Mouse (Mus musculus) MEL (cell line): ENCODE measurements at regions not wholly inside any gene's neighbourhood (a gene's known extent, or its start where the extent isn't known, plus 50 kb on each side); places are given as distances from the start of the nearest gene placed in this dataset.
"Not testable (repeated sequence)": the region's sequence is repeated elsewhere in the genome, so short reads cannot be mapped to it uniquely, and the experiment has no call there.

ENCODE experiments used
- DNase-seq: peaks from one replicate; pipeline ENCODE4 v3.0.0; 2011; ENCODE audit warnings: low read depth, low spot score
- H3K27ac ChIP-seq: 2 replicates; pipeline ENCODE4 v1.5.1; 2012; ENCODE audit warnings: low read depth, mild to moderate bottlenecking, control low read depth, low read length, moderate library complexity; ENCODE audit not compliant: control insufficient read depth
- H3K27me3 ChIP-seq, 2 experiments: fragments of 150-350 bp in 1 of 2; sonication (generic) in 1 of 2; 2 replicates each; pipeline ENCODE4 v1.6.1; 2012; ENCODE audit warnings: low read length in 2 of 2, mild to moderate bottlenecking in 2 of 2, improper control_type of control experiment in 1 of 2, moderate library complexity in 1 of 2; ENCODE audit not compliant: insufficient read depth in 2 of 2, control insufficient read depth in 1 of 2
- H3K36me3 ChIP-seq, 2 experiments: 2 replicates each; pipeline ENCODE4 v1.6.1; 2012 to 2014; ENCODE audit warnings: low read length in 2 of 2, improper control_type of control experiment in 1 of 2, inconsistent platforms in 1 of 2, mild to moderate bottlenecking in 1 of 2; ENCODE audit not compliant: insufficient read depth in 2 of 2, control insufficient read depth in 1 of 2
- H3K4me1 ChIP-seq, 2 experiments: fragments of 150-350 bp in 1 of 2; sonication (generic) in 1 of 2; 2 replicates each; pipeline ENCODE4 v1.6.1; 2012; ENCODE audit warnings: low read length in 2 of 2, improper control_type of control experiment in 1 of 2, mild to moderate bottlenecking in 1 of 2; ENCODE audit not compliant: insufficient read depth in 2 of 2, control insufficient read depth in 1 of 2
- H3K4me3 ChIP-seq, 2 experiments: fragments of 150-350 bp in 1 of 2; sonication (generic) in 1 of 2; 2 replicates each; pipeline ENCODE4 v1.5.1; 2012; ENCODE audit warnings: low read depth in 2 of 2, low read length in 2 of 2, mild to moderate bottlenecking in 2 of 2, moderate library complexity in 2 of 2, control low read depth in 1 of 2, improper control_type of control experiment in 1 of 2; ENCODE audit not compliant: control insufficient read depth in 1 of 2, insufficient read depth in 1 of 2
- H3K79me2 ChIP-seq: 2 replicates; pipeline ENCODE4 v1.6.1; 2012; ENCODE audit warnings: mild to moderate bottlenecking, low read length, moderate library complexity; ENCODE audit not compliant: control insufficient read depth, poor library complexity, insufficient read depth
- H3K9ac ChIP-seq: 2 replicates; pipeline ENCODE4 v1.6.1; 2012; ENCODE audit warnings: low read depth, mild to moderate bottlenecking, control low read depth, low read length, moderate library complexity; ENCODE audit not compliant: control insufficient read depth, poor library complexity, severe bottlenecking
- H3K9me3 ChIP-seq: fragments of 150-350 bp; sonication (generic); replicated peaks from 2 replicates; pipeline ENCODE4 v1.6.1; 2012; ENCODE audit warnings: mild to moderate bottlenecking, low read length, improper control_type of control experiment, moderate library complexity; ENCODE audit not compliant: insufficient read depth
- CHD2 ChIP-seq: IDR thresholded peaks from 2 replicates; pipeline ENCODE4 v1.6.1; 2011; ENCODE audit warnings: low read length, improper control_type of control experiment
- ELF1 ChIP-seq: IDR thresholded peaks from 2 replicates; pipeline ENCODE4 v1.6.1; 2014; ENCODE audit warnings: low read depth, mild to moderate bottlenecking, inconsistent platforms, low read length, improper control_type of control experiment, moderate library complexity
- EP300 ChIP-seq, 2 experiments: IDR thresholded peaks; 2 replicates each; pipeline ENCODE4 v1.6.1; 2011; ENCODE audit warnings: improper control_type of control experiment in 2 of 2, low read length in 2 of 2, low read depth in 1 of 2, mild to moderate bottlenecking in 1 of 2
- ETS1 ChIP-seq: IDR thresholded peaks from 2 replicates; pipeline ENCODE4 v1.6.1; 2012; ENCODE audit warnings: low read depth, mild to moderate bottlenecking, inconsistent platforms, low read length, improper control_type of control experiment, moderate library complexity
- GABPA ChIP-seq: IDR thresholded peaks from 2 replicates; pipeline ENCODE4 v1.6.1; 2012; ENCODE audit warnings: low read depth, mild to moderate bottlenecking, inconsistent platforms, low read length, improper control_type of control experiment, moderate library complexity
- GATA1 ChIP-seq: IDR thresholded peaks from 2 replicates; pipeline ENCODE4 v1.6.1; 2011; ENCODE audit warnings: low read depth, low read length, improper control_type of control experiment
- HCFC1 ChIP-seq: IDR thresholded peaks from 2 replicates; pipeline ENCODE4 v1.6.1; 2012; ENCODE audit warnings: low read depth, mild to moderate bottlenecking, inconsistent platforms, low read length, improper control_type of control experiment, moderate library complexity
- JUND ChIP-seq: IDR thresholded peaks from 2 replicates; pipeline ENCODE4 v1.6.1; 2011; ENCODE audit warnings: low read depth, mild to moderate bottlenecking, improper control_type of control experiment, low read length
- MAZ ChIP-seq: IDR thresholded peaks from 2 replicates; pipeline ENCODE4 v1.6.1; 2012; ENCODE audit warnings: low read depth, mild to moderate bottlenecking, inconsistent platforms, low read length, improper control_type of control experiment
- MEF2A ChIP-seq: IDR thresholded peaks from 2 replicates; pipeline ENCODE4 v1.6.1; 2014; ENCODE audit warnings: low read depth, mild to moderate bottlenecking, inconsistent platforms, low read length, improper control_type of control experiment; ENCODE audit not compliant: poor library complexity, insufficient replicate concordance, severe bottlenecking; ENCODE audit errors: extremely low read depth
- NELFE ChIP-seq: IDR thresholded peaks from 2 replicates; pipeline ENCODE4 v1.6.1; 2011; ENCODE audit warnings: low read depth, low read length, improper control_type of control experiment
- POLR2AphosphoS5 ChIP-seq: IDR thresholded peaks from 2 replicates; pipeline ENCODE4 v1.6.1; 2012; ENCODE audit warnings: low read depth, borderline replicate concordance, mild to moderate bottlenecking, inconsistent platforms, low read length, moderate library complexity, mixed read lengths
- SMC3 ChIP-seq: IDR thresholded peaks from 2 replicates; pipeline ENCODE4 v1.6.1; 2011; ENCODE audit warnings: low read depth, low read length, improper control_type of control experiment
- TAL1 ChIP-seq: IDR thresholded peaks from 2 replicates; pipeline ENCODE4 v1.6.1; 2012; ENCODE audit warnings: mild to moderate bottlenecking, inconsistent platforms, low read length, moderate library complexity, mixed read lengths
- TBP ChIP-seq: IDR thresholded peaks from 2 replicates; pipeline ENCODE4 v1.8.0; 2011; ENCODE audit warnings: low read depth, low read length, improper control_type of control experiment
- ZC3H11A ChIP-seq: IDR thresholded peaks from 2 replicates; pipeline ENCODE4 v1.6.1; 2012; ENCODE audit warnings: low read depth, mild to moderate bottlenecking, inconsistent platforms, low read length, improper control_type of control experiment

DNA sequence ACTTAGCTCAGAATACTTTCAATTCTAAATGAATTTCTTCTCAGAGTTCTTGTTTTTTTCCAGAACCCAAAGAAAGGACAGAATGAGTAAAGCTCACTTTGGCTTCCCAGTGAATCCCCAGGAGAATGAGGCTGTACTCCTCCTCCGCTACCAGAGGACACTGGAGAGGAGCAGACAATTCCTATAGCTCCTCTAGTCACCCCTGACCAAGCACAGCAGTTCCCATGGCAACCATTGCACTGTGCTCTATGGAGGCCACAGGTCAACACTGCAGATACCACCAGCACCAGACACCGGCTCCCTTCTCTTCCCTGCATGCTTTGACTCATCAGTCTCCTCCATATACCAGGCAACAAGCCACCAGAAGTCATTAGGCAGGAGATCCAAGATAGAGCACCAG is 447.6 kb upstream of the Arid1b start:
- TF ChIP-seq MAZ (no peak), ETS1 (no peak), HCFC1 (no peak), TAL1 (no peak), NELFE (no peak), GABPA (no peak), GATA1 (no peak), POLR2AphosphoS5 (no peak), ZC3H11A (no peak), SMC3 (no peak), ELF1 (no peak), CHD2 (no peak), MEF2A (no peak), TBP (no peak), JUND (no peak), EP300 (IDR thresholded peaks at IDR 0.05; ENCODE audit: low read depth in 1 of 2, low read length in 2 of 2) (no peak)
- H3K79me2 ChIP-seq = no peaks in the 10 kb centered on the region
- DNase-seq = no peak
- H3K9me3 ChIP-seq = no peaks in the 10 kb centered on the region
- H3K36me3 ChIP-seq = no peaks in the 10 kb centered on the region
- peaks cover 0 to 1% of the 10 kb centered on the region in 2 experiments; a peak in 2 of 4 replicates for H3K27me3 ChIP-seq
- no peak overlapping the region for H3K4me3 ChIP-seq
- no peaks in the 10 kb centered on the region for H3K4me1 ChIP-seq
- no peak overlapping the region for H3K27ac ChIP-seq
- H3K9ac ChIP-seq = no peak overlapping the region

DNA sequence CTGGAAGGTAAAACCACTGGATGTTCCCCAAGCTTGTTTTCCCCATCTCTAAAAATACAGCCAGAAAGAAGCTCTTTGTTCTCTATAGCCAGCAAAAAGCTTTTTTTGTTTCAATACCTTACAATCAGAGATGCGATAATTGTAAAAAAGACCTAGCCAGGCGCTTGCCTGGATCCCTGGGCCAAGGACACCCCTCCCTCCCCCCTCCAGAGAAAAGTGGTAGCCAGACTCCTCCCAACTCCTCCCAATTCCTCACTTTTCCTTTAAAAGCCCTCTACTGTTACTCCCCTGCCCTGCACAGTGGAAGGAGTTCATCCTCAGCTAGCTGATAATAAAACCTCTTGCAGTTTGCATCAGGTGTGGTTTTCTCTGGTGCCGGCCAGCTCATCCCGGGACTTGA is 441.1 kb upstream of the Arid1b start:
- not testable (repeated sequence) for H3K27ac ChIP-seq, H3K79me2 ChIP-seq, H3K4me3 ChIP-seq, H3K9ac ChIP-seq, DNase-seq, H3K27me3 ChIP-seq, H3K4me1 ChIP-seq, H3K9me3 ChIP-seq, H3K36me3 ChIP-seq

DNA sequence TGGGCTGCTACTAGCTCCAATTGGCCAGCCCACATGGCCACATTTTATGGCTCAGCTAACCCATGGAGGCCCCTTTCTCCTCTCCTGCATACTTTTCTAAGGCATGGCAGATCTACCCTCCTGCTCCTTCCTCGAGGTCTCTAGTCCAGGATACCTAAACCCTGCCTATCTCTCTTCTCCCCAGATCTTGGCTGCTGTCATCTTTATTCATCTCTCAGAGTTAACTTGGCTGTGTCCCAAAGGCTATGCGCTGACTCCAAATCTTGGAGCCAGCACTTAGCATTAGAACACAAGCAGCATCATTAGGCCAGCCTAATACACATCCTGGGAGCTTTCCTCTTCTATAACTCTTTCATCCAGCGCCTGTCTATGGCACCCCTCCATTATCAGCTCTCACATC is 430.5 kb upstream of the Arid1b start:
- H3K36me3 ChIP-seq = no peaks in the 10 kb centered on the region
- no peak overlapping the region for H3K9ac ChIP-seq
- no peak for DNase-seq
- H3K9me3 ChIP-seq = no peaks in the 10 kb centered on the region
- H3K27me3 ChIP-seq = no peaks in the 10 kb centered on the region
- no peaks in the 10 kb centered on the region for H3K79me2 ChIP-seq
- H3K4me3 ChIP-seq = no peak overlapping the region
- no peak for TF ChIP-seq ELF1
- H3K27ac ChIP-seq = no peak overlapping the region
- H3K4me1 ChIP-seq = no peaks in the 10 kb centered on the region
